Mouse (Mus musculus) testis, adult 2 months (tissue): ENCODE results near the gene Mplkip. TPM values are rescaled to one million over a fixed set of nuclear protein-coding genes. Genes with fewer than 3 reads are reported as not detected.

Source experiments
- H3K27ac ChIP-seq: fragments of 200-500 bp; 2 replicates; pipeline ENCODE4 v1.5.1; 2012; ENCODE audit warnings: low read depth, low read length; ENCODE audit not compliant: control insufficient read depth, insufficient read depth
- H3K27me3 ChIP-seq: fragments of 200-500 bp; 2 replicates; pipeline ENCODE4 v1.6.1; 2012; ENCODE audit warnings: mild to moderate bottlenecking, low read length, moderate library complexity; ENCODE audit not compliant: control insufficient read depth, insufficient read depth
- H3K36me3 ChIP-seq: fragments of 200-500 bp; 2 replicates; pipeline ENCODE4 v1.6.1; 2012; ENCODE audit warnings: mild to moderate bottlenecking, low read length; ENCODE audit not compliant: control insufficient read depth, insufficient read depth
- H3K4me1 ChIP-seq: fragments of 200-500 bp; 2 replicates; pipeline ENCODE4 v1.6.1; 2012; ENCODE audit warnings: low read length; ENCODE audit not compliant: control insufficient read depth, insufficient read depth
- H3K4me3 ChIP-seq: fragments of 200-500 bp; 2 replicates; pipeline ENCODE4 v1.5.1; 2012; ENCODE audit warnings: low read depth, mild to moderate bottlenecking, low read length, moderate library complexity, mixed read lengths; ENCODE audit not compliant: control insufficient read depth
- CTCF ChIP-seq: fragments of 200-500 bp; IDR thresholded peaks from 2 replicates; pipeline ENCODE4 v1.5.1; 2012; ENCODE audit warnings: low read depth, mild to moderate bottlenecking, inconsistent platforms, low read length, moderate library complexity; ENCODE audit not compliant: control insufficient read depth, insufficient read depth, insufficient replicate concordance
- POLR2A ChIP-seq: fragments of 200-500 bp; IDR thresholded peaks from 2 replicates; pipeline ENCODE4 v1.6.1; 2012; ENCODE audit warnings: low read depth, mild to moderate bottlenecking, inconsistent platforms, low read length, moderate library complexity; ENCODE audit not compliant: control insufficient read depth
- polyA plus RNA-seq: library from polyadenylated mRNA; depleted of rRNA; stranded (reverse); fragments of >200 nt; gene quantifications from 2 replicates; pipeline ENCODE4 v1.2.3, GENCODE M21; 2012

Gene Mplkip
- polyA plus RNA-seq, 1 experiment = 15.2 TPM

- H3K27me3 ChIP-seq = no peaks in the 10 kb centered on the region
- peak overlapping the region; percentile 99 for H3K4me3 ChIP-seq
- peak overlapping the region; percentile 99 for H3K27ac ChIP-seq
- H3K36me3 ChIP-seq = no peaks in the 10 kb centered on the region
- no peaks in the 10 kb centered on the region for H3K4me1 ChIP-seq
- TF ChIP-seq POLR2A (no peak), CTCF (no peak)
These were observed 1.0 kb downstream of the Mplkip start for GRCm38 (mm10) chr13:17695898-17696580.

- Histone ChIP-seq H3K27me3 (no peaks in the 10 kb centered on the region), H3K36me3 (no peaks in the 10 kb centered on the region), H3K4me1 (no peaks in the 10 kb centered on the region), H3K4me3 (no peak overlapping the region), H3K27ac (no peak overlapping the region)
- no peak for TF ChIP-seq POLR2A
- no peak for TF ChIP-seq CTCF
These were observed 5.2 kb downstream of the Mplkip start for GRCm38 (mm10) chr13:17700090-17700715.

GRCm38 (mm10) chr13:17701322-17701721, 6.3 kb downstream of the Mplkip start:
- Histone ChIP-seq H3K27me3 (no peaks in the 10 kb centered on the region), H3K4me3 (no peak overlapping the region), H3K36me3 (no peaks in the 10 kb centered on the region), H3K27ac (no peak overlapping the region), H3K4me1 (no peaks in the 10 kb centered on the region)
- TF ChIP-seq CTCF (no peak), POLR2A (no peak)

GRCm38 (mm10) chr13:17702311-17702710, 7.3 kb downstream of the Mplkip start:
- Histone ChIP-seq H3K4me1 (no peaks in the 10 kb centered on the region), H3K27ac (no peak overlapping the region), H3K27me3 (no peaks in the 10 kb centered on the region), H3K36me3 (no peaks in the 10 kb centered on the region), H3K4me3 (no peak overlapping the region)
- TF ChIP-seq CTCF = no peak
- TF ChIP-seq POLR2A = no peak

GRCm38 (mm10) chr13:17705188-17705826, 10.3 kb downstream of the Mplkip start:
- Histone ChIP-seq H3K4me3 (no peak overlapping the region), H3K4me1 (no peaks in the 10 kb centered on the region), H3K27me3 (no peaks in the 10 kb centered on the region), H3K36me3 (no peaks in the 10 kb centered on the region), H3K27ac (no peak overlapping the region)
- TF ChIP-seq CTCF = no peak
- no peak for TF ChIP-seq POLR2A

GRCm38 (mm10) chr13:17708784-17709311, 13.9 kb downstream of the Mplkip start:
- no peaks in the 10 kb centered on the region for H3K27me3 ChIP-seq
- TF ChIP-seq CTCF (no peak), POLR2A (no peak)
- H3K4me1 ChIP-seq = no peaks in the 10 kb centered on the region

GRCm38 (mm10) chr13:17717357-17717756, 22.4 kb downstream of the Mplkip start:
- no peak for TF ChIP-seq CTCF
- TF ChIP-seq POLR2A = no peak
- H3K4me3 ChIP-seq = no peak overlapping the region
- no peaks in the 10 kb centered on the region for H3K4me1 ChIP-seq
- H3K27me3 ChIP-seq = no peaks in the 10 kb centered on the region
- no peak overlapping the region for H3K27ac ChIP-seq
- no peaks in the 10 kb centered on the region; the same call in 1 of the 2 replicates for H3K36me3 ChIP-seq

More at GRCm38 (mm10) chr13:17708784-17709311, 13.9 kb downstream of the Mplkip start:
- Histone ChIP-seq H3K27ac (no peak overlapping the region), H3K4me3 (no peak overlapping the region), H3K36me3 (no peaks in the 10 kb centered on the region)

GRCm38 (mm10) chr13:17727922-17728321, 32.9 kb downstream of the Mplkip start:
- no peaks in the 10 kb centered on the region for H3K4me1 ChIP-seq
- H3K36me3 ChIP-seq = no peaks in the 10 kb centered on the region
- no peak overlapping the region for H3K4me3 ChIP-seq
- H3K27me3 ChIP-seq = no peaks in the 10 kb centered on the region
- no peak for TF ChIP-seq CTCF
- no peak for TF ChIP-seq POLR2A
- H3K27ac ChIP-seq = no peak overlapping the region
